Mouse (Mus musculus) heart, embryonic 10.5 days (tissue): ENCODE measurements around the gene Plxdc2. TPM values are rescaled to one million over a fixed set of nuclear protein-coding genes. Genes with fewer than 3 reads are reported as not detected.

Experiments used
- DNase-seq: peaks from one replicate; pipeline ENCODE4 v3.0.0-alpha.2; 2017; ENCODE audit warnings: low spot score
- H3K27ac ChIP-seq: fragments of 300-500 bp; sonication (generic); 2 replicates; pipeline ENCODE4 v1.5.1; 2016; ENCODE audit warnings: mild to moderate bottlenecking
- H3K27me3 ChIP-seq: fragments of 300-500 bp; sonication (generic); 2 replicates; pipeline ENCODE4 v1.6.1; 2016; ENCODE audit warnings: mild to moderate bottlenecking; ENCODE audit not compliant: poor library complexity, insufficient read depth, severe bottlenecking
- H3K36me3 ChIP-seq: fragments of 300-500 bp; sonication (generic); 2 replicates; pipeline ENCODE4 v1.6.1; 2016; ENCODE audit warnings: mild to moderate bottlenecking, moderate library complexity
- H3K4me1 ChIP-seq: fragments of 300-500 bp; sonication (generic); 2 replicates; pipeline ENCODE4 v1.6.1; 2016; ENCODE audit warnings: mild to moderate bottlenecking
- H3K4me3 ChIP-seq: fragments of 300-500 bp; sonication (generic); 2 replicates; pipeline ENCODE4 v1.5.1; 2016; ENCODE audit warnings: mild to moderate bottlenecking, moderate library complexity
- H3K9me3 ChIP-seq: fragments of 300-500 bp; sonication (generic); 2 replicates; pipeline ENCODE4 v1.6.1; 2016; ENCODE audit warnings: mild to moderate bottlenecking, moderate library complexity
- WGBS: fragments of 180-500 bp; shearing (Covaris S2); methylation state at CpG from one replicate; pipeline ENCODE4 v1.1.7; 2016; 5-methylcytosine and 5-hydroxymethylcytosine counted together
- polyA plus RNA-seq: library from polyadenylated mRNA; unstranded; fragments of >200 nt; fragmentation: Nextera tagmentation; extraction: Ambion mirVana; gene quantifications from 2 replicates; pipeline ENCODE4 v1.2.1, GENCODE M21; 2016

Plxdc2 gene
- polyA plus RNA-seq, result 16.8 and 20.4 TPM in 2 replicates

GRCm38 (mm10) chr2:16356106-16356818 lies at the start of gene Plxdc2:
TSS of gene Plxdc2 (plus strand) at chr2:16356304.
- peak; percentile 84 for DNase-seq
- Histone ChIP-seq H3K4me3 (peak within 1 kb of the TSS; percentile 67), H3K27me3 (peaks cover 6% of the 10 kb centered on the region; the same call in 1 of the 2 replicates), H3K4me1 (0 out of 2 replicates have a peak, but pooled peaks cover 7% of the 10 kb centered on the region), H3K36me3 (no peaks in the 10 kb centered on the region), H3K27ac (peak within 1 kb of the TSS; percentile 87), H3K9me3 (no peaks in the 10 kb centered on the region)
- WGBS, result under 1% methylated on average over 41 of the region's 45 CpGs

GRCm38 (mm10) chr2:16310387-16310786 lies 45.7 kb upstream of the Plxdc2 start:
- 52% methylated on average over 2 of the region's 2 CpGs for WGBS
- no peaks in the 10 kb centered on the region for H3K27me3 ChIP-seq
- H3K4me3 ChIP-seq, result no peak overlapping the region
- no peak for DNase-seq
- H3K4me1 ChIP-seq, result no peaks in the 10 kb centered on the region
- H3K9me3 ChIP-seq, result no peaks in the 10 kb centered on the region
- no peak overlapping the region for H3K27ac ChIP-seq
- H3K36me3 ChIP-seq, result no peaks in the 10 kb centered on the region

- no peak for DNase-seq
- WGBS, result 62% methylated on average over 4 of the region's 4 CpGs
- H3K9me3 ChIP-seq, result peaks cover 4% of the 10 kb centered on the region; the same call in 1 of the 2 replicates
- no peaks in the 10 kb centered on the region for H3K27me3 ChIP-seq
- H3K4me3 ChIP-seq, result no peak overlapping the region
- no peaks in the 10 kb centered on the region for H3K36me3 ChIP-seq
- H3K27ac ChIP-seq, result no peak overlapping the region
- H3K4me1 ChIP-seq, result no peaks in the 10 kb centered on the region
Observed at GRCm38 (mm10) chr2:16312400-16313070, 43.6 kb upstream of the Plxdc2 start.

- no peak for DNase-seq
- 76% methylated on average over 4 of the region's 4 CpGs for WGBS
- Histone ChIP-seq H3K27ac (no peak overlapping the region), H3K9me3 (no peaks in the 10 kb centered on the region), H3K4me3 (no peak overlapping the region), H3K4me1 (no peaks in the 10 kb centered on the region), H3K27me3 (no peaks in the 10 kb centered on the region), H3K36me3 (no peaks in the 10 kb centered on the region)
Observed at GRCm38 (mm10) chr2:16335194-16335781, 20.8 kb upstream of the Plxdc2 start.

GRCm38 (mm10) chr2:16344564-16344963 lies 11.5 kb upstream of the Plxdc2 start:
- 59% methylated on average over 2 of the region's 2 CpGs for WGBS
- no peaks in the 10 kb centered on the region for H3K27me3 ChIP-seq
- H3K27ac ChIP-seq, result no peak overlapping the region
- no peak for DNase-seq
- no peaks in the 10 kb centered on the region for H3K36me3 ChIP-seq
- no peaks in the 10 kb centered on the region for H3K9me3 ChIP-seq
- no peak overlapping the region for H3K4me3 ChIP-seq
- H3K4me1 ChIP-seq, result no peaks in the 10 kb centered on the region

GRCm38 (mm10) chr2:16351106-16351505 lies 5.0 kb upstream of the Plxdc2 start:
- Histone ChIP-seq H3K9me3 (no peaks in the 10 kb centered on the region), H3K27ac (no peak overlapping the region), H3K4me3 (no peak overlapping the region), H3K36me3 (no peaks in the 10 kb centered on the region), H3K27me3 (no peaks in the 10 kb centered on the region), H3K4me1 (no peaks in the 10 kb centered on the region)
- no peak for DNase-seq
- WGBS, result 70% methylated on average over 3 of the region's 3 CpGs

GRCm38 (mm10) chr2:16355611-16356105 lies 446 bp upstream of the Plxdc2 start:
- Histone ChIP-seq H3K4me3 (peak overlapping the region; percentile 67), H3K4me1 (0 out of 2 replicates have a peak, but pooled peaks cover 7% of the 10 kb centered on the region), H3K27ac (peak overlapping the region; percentile 87), H3K36me3 (no peaks in the 10 kb centered on the region), H3K9me3 (no peaks in the 10 kb centered on the region), H3K27me3 (peaks cover 6% of the 10 kb centered on the region; the same call in 1 of the 2 replicates)
- under 1% methylated on average over 22 of the region's 22 CpGs for WGBS
- DNase-seq, result peak; percentile 84

- no peak for DNase-seq
- 2% methylated on average over 33 of the region's 33 CpGs for whole genome bisulfite sequencing
Observed at GRCm38 (mm10) chr2:16356921-16357837, 1.1 kb downstream of the Plxdc2 start.

GRCm38 (mm10) chr2:16357946-16358345 lies 1.8 kb downstream of the Plxdc2 start:
- Histone ChIP-seq H3K9me3 (no peaks in the 10 kb centered on the region), H3K27ac (0 out of 2 replicates have a peak overlapping the region, but pooled peaks have one; percentile 49)
- 14% methylated on average over 1 of the region's 1 CpGs for WGBS

More at GRCm38 (mm10) chr2:16356921-16357837, 1.1 kb downstream of the Plxdc2 start:
- Histone ChIP-seq H3K27me3 (peaks cover 6% of the 10 kb centered on the region; the same call in 1 of the 2 replicates), H3K27ac (peak overlapping the region; percentile 87), H3K4me1 (0 out of 2 replicates have a peak, but pooled peaks cover 7% of the 10 kb centered on the region), H3K9me3 (no peaks in the 10 kb centered on the region), H3K36me3 (no peaks in the 10 kb centered on the region), H3K4me3 (peak overlapping the region; percentile 67)

GRCm38 (mm10) chr2:16359341-16359928 lies 3.3 kb downstream of the Plxdc2 start:
- H3K36me3 ChIP-seq, result no peaks in the 10 kb centered on the region
- H3K4me3 ChIP-seq, result no peak overlapping the region
- H3K27ac ChIP-seq, result no peak overlapping the region
- WGBS, result 65% methylated on average over 3 of the region's 3 CpGs
- 0 out of 2 replicates have a peak, but pooled peaks cover 7% of the 10 kb centered on the region for H3K4me1 ChIP-seq
- peaks cover 6% of the 10 kb centered on the region; the same call in 1 of the 2 replicates for H3K27me3 ChIP-seq
- DNase-seq, result no peak
- no peaks in the 10 kb centered on the region for H3K9me3 ChIP-seq

More at GRCm38 (mm10) chr2:16357946-16358345, 1.8 kb downstream of the Plxdc2 start:
- peak overlapping the region; percentile 67 for H3K4me3 ChIP-seq
- H3K4me1 ChIP-seq, result 0 out of 2 replicates have a peak, but pooled peaks cover 7% of the 10 kb centered on the region
- peaks cover 6% of the 10 kb centered on the region; the same call in 1 of the 2 replicates for H3K27me3 ChIP-seq
- H3K36me3 ChIP-seq, result no peaks in the 10 kb centered on the region
- no peak for DNase-seq

GRCm38 (mm10) chr2:16364749-16365148 lies 8.6 kb downstream of the Plxdc2 start:
- Histone ChIP-seq H3K27ac (no peak overlapping the region), H3K9me3 (no peaks in the 10 kb centered on the region), H3K4me3 (no peak overlapping the region), H3K4me1 (peaks cover 6% of the 10 kb centered on the region), H3K27me3 (no peaks in the 10 kb centered on the region), H3K36me3 (no peaks in the 10 kb centered on the region)
- DNase-seq, result no peak
- WGBS, result 61% methylated on average over 1 of the region's 1 CpGs
